Mouse (Mus musculus): ENCODE data around the gene Bcar3.

The Bcar3 gene

DNA sequence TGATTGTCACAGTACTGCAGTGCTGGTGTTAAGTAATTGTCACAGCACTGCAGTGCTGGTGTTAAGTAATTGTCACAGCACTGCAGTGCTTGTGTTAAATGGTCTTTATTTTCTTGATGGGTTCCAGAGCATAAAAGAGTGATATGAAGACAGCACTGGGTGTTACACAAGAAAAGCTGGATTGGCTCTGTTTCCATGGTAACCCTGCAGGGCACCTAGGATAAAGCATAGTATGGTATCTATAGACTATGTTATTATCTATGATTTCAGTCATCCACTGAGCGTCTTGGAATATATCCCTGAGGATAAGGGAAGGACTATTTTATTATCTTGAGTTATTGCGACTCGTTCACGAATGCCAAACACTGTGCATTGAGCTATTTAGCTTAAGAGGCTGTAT, 162.9 kb downstream of the Bcar3 start:
- DNase-seq (ENCODE audit: low read depth, low spot score): no peak

DNA sequence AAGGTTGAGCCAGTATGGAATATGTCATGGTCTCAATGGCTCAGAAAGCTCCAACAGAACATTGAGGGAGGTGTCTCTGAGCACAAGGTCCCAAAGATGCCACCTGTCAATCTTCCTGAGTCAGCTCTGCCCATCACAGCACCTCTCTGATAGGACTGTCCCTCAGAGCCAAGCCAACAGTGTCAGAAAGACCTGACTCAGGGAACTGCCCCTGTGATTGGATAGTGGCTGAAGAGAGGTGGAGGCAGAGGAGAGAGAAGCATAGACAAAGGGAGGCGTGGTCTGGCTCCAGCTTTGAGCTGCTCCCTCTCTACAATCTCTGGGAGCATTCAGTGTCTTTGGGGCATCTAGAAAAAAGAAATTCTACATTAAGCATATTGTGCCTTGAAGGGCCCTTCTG, 163.8 kb downstream of the Bcar3 start:
- peak; percentile 31 for DNase-seq (ENCODE audit: low read depth, low spot score)

- no peak for DNase-seq (ENCODE audit: low read depth, low spot score)
Measured at GRCm38 (mm10) chr3:122458743-122459142, 164.8 kb downstream of the Bcar3 start.

DNA sequence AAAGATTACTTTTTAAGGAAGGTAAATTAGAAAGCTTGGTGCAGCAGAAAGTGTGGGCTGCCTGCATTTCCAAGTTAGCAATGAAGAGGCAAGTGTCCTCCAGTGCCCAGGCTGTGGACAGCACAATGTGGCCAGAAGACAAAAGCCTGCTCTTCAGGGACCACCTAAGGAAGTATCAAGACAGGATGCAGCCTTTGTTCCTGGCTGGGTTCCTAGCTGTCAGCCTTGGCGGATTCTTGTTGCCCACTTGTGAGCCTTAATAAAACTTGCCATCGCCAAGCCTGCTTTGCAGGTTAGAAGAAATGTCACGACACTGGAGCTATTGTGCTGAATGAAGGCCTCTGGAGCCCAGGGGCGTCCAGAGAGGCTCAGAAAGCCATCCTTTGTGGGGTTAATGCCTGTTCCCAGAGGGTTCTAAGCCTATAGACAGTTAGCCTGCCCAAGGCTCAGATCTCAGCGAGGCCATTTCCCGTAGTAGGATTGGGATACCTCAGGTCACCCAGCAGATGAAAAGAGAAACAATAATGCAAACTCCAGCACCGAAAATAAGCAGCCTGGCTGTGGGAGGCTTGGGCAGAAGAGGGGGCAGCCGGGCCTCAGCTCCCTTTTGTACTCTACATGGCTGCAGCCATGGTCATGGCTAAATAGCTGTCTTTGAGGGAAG, 167.0 kb downstream of the Bcar3 start:
- DNase-seq (ENCODE audit: low read depth, low spot score): no peak

DNA sequence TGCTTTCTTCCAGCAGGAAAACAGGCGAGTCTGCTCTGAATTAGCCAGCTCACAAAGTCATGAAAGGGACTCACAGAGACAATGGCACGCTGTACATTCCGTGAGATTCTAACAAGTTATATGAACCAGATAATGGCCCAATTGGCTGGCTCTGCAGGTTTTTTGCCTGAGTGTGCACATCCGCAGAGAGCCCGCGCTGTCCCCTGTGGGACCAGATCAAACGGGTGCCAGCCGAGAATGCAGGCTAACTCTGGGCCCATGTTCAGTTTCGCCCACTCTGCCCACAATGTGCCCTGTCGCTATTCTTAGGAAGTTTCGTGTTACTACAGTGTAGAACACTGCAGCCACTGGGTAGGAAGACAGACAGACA, 167.6 kb downstream of the Bcar3 start:
- no peak for DNase-seq (ENCODE audit: low read depth, low spot score)

DNA sequence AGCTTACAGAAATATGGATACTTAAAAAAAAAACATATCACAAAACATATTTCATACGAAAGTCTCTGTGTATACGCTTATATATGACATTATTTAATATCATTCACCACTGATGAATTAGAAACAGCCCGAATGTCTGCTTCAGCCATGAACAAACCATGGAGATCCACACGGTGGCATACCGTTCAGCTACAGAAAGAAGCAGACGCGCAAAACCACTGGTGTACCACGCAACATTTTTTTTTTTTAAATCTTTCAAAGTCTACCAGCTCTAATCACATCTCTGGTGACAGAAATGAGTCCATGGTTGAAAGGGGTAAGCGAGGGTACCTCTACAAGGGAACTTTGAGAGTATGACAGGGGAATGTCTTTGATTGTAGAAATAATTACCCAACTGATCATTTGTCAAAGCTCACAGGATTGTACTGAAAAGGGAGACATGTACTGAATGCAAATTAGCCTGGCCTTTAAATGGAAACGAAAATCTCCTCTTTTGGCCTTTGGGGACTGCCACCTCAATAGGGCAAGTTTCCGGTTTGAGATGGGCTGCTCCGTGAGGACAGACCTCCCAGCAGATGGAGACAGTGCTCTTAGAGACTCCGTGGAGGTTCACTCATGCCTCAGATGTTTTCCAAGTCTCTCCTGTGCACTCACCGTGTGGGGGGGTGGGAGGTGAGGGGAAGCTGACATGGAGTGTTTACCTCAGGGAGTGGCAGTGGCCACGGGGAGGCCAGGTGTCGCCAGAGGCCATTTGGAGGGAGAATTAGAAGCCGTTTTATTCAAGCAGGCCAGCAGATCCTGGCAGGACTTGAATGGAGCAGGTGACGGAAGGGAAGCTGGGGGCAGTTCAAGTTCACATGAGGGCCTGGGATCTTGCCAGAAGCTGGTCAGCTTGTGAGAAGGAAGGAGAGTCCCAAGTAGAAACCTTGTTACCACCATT, 168.3 kb downstream of the Bcar3 start:
- DNase-seq (ENCODE audit: low read depth, low spot score): no peak

- no peak for DNase-seq (ENCODE audit: low read depth, low spot score)
Measured at GRCm38 (mm10) chr3:122463166-122463565, 169.2 kb downstream of the Bcar3 start.

- peak; percentile 89 for DNase-seq (ENCODE audit: low read depth, low spot score)
Measured at GRCm38 (mm10) chr3:122466100-122466730, 172.3 kb downstream of the Bcar3 start.

- DNase-seq (ENCODE audit: low read depth, low spot score): peak; percentile 67
Measured at GRCm38 (mm10) chr3:122467977-122468376, 174.0 kb downstream of the Bcar3 start.

DNA sequence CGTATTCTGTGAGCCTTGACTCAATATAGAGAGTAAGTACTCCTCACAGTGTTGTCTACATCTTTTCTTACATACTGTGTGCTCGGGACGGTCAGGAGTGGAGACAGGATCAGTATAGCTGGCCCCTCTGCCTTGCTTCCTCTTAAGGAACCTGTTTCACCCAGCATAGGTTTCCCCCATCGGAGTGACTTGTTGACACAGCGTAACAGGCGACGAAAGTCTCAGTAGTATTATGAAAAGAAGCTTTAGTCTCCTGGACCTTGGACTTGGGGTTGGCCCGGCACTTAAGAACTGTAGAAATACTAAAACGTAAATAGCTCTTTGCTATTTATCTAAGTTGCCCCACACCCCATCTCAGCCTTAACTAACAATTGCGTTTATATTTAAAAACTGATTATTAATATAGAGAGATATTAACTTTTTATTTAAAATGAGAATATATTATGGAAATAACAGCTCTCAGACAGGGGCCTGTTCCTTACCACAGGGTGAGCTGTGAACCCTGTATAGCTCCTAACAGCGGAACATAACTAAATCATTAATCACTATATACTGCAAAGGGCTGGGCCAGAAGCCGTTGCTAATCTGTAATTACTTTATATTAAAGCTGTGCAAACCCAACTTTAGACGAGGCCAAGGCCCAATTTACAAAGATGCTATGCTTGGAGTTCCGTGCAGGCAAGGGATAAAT, 176.5 kb downstream of the Bcar3 start:
- no peak for DNase-seq (ENCODE audit: low read depth, low spot score)

DNA sequence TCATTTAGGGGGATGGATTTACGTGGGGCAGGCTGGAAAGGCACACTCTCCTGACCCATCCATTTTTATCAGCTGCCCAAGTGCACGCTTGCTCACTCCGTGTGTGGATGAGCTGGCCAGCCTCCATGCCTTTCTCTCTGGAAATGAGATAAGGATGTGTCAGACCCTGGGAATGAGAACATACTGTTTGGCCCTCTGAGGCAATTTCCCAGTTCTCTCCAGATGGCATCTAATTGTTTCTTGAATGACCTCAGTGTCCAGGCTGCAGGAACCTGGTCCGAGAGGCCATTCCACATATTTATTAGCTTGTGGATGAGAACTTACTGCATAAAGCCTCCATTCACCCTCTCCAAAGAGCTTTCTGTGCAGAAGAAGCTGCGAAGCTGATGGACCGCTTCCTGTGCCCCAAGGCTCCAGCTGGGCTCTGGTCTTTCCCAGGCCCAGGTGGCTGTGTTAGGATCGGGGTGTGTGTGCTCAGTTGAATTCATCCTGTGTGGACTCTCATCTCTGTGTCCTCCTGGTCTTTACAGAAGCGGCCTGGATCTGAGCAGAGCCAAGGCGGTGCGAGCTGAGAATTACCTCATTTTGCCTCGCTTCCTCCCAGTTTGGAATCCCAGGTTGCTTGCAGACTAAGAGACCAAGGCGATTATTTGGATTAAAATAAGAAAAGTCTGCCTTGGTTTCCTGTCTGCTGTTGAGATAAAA, 177.2 kb downstream of the Bcar3 start:
- peak; percentile 91 for DNase-seq (ENCODE audit: low read depth, low spot score)

DNA sequence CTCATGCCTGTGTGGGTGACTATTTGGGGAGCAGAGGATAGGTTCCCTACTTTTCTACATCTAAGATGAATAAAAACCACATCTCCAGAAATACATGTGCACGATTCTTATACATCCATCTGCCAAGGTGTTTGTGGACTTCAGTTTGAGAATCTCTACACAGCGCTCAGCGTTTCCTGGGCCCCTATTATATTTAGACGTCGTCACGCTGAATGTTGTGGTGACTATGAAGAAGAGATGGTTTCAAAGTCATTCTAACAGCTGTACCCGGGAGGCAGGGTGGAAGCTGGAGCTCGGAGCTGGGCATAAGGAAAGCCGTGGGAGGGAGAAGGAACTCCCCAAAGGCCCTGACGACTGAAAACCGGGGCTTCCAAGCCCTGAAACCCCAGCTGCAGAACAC, 178.5 kb downstream of the Bcar3 start:
- no peak for DNase-seq (ENCODE audit: low read depth, low spot score)

GRCm38 (mm10) chr3:122473523-122474034, 179.6 kb downstream of the Bcar3 start:
- DNase-seq (ENCODE audit: low read depth, low spot score): no peak

DNA sequence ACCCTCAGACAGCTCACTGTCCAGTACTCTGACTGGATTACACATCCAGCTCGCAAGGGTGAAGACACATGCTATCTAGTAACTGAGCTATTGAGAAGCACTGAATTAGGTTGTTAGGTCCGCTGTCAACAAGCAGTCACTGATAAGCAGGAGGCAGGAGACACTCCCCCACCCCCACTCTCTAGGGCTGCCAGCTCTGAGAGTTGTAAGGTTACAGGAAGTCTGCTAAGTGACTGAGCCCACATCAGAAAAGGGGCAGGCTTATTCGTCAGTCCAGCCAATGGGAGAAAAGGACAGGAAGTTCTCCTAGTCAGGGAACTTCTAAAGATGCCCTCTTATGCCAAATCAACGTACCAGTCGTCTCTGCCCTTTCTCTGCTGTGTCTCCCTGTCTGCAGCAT, 180.1 kb downstream of the Bcar3 start:
- peak; percentile 41 for DNase-seq (ENCODE audit: low read depth, low spot score)

- DNase-seq (ENCODE audit: low read depth, low spot score): no peak
Measured at GRCm38 (mm10) chr3:122474796-122475195, 180.9 kb downstream of the Bcar3 start.

GRCm38 (mm10) chr3:122475735-122476134, 181.8 kb downstream of the Bcar3 start:
- DNase-seq (ENCODE audit: low read depth, low spot score): no peak

DNA sequence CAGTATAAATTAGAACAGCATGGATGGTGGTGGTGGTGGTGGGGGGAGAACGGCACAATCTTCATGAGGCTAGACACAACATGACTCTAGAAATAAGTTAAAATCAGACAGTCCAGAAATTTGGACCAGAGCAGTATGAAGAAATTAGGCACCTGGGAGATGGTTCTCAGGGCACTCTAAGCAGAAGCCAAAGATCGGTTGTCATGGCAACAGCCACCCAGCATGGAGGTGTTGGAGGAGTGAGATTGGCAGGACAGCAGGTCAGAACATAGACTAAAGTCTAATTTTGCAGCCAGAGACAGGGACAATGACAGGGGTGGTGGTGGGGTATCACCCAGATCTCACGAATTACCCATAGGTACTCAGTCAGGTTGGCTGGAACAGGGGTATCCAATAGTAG, 182.7 kb downstream of the Bcar3 start:
- DNase-seq (ENCODE audit: low read depth, low spot score): no peak

DNA sequence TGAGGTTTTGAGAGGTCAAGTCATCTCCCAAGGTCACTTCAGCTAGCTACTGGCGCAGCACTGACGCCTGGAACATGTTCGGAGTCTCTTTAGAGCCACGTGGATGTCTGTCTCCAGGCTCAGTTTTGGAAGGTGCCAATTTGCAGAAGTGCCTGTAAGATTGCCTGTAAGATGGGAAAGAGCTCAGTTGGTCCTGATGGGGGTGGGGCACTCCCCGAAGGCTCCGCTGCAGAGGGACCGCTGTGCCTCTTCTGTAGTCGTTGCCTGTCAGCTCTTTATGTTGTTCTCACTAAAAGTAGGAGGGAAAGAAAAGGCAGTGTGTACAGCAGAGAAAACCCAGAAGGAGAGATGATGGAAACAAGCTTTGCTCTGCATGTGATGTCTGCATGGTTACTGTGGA, 183.6 kb downstream of the Bcar3 start:
- no peak for DNase-seq (ENCODE audit: low read depth, low spot score)

DNA sequence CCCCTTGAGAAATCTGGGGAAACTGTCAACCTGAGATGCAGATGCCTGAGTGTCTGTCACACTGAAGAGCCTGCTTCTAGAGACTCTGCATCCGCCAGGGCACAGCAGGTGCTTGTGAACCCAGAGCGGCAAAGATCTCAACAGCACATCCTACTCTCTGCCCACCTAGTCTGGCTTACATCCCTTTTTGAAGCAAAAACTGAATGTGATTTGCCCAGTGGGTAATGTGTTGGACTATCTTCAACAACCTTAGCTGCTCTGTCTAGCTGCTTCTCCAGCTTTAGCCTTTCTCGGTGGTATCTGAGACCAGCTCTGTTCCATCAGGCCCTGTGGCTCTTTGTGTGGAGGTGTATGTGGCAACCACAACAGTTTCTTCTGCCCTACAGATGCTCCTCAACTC, 184.8 kb downstream of the Bcar3 start:
- no peak for DNase-seq (ENCODE audit: low read depth, low spot score)

DNA sequence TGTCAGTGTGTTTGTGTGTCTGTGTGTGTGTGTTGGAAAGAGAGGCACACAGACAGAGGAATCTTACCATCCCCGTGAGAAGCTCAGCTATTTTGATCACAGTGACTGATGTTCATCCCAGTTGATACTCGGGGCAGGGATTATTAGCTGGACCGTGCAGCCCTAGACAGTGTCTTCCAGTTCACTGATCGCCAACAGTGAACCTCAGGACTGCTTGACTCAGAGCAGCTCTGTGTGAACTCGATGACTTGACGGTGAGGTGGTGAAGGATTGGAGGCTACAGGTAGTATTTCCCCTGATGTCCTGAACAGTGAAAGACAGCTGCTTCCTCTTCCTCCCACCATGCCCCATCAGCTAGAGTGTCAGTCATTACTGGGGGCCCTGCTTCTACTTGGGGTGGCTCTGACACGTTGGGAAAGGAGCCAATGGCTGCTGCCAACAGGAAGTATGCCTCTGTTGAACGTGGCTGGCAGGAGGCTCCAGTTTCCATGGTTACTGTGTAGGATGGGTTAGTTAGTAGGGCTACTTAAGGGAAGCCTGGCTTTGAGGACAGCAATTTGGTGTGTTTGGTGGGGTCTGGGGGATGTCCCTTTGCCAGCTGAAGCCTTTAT, 186.2 kb downstream of the Bcar3 start:
- DNase-seq (ENCODE audit: low read depth, low spot score): peak; percentile 39

- DNase-seq (ENCODE audit: low read depth, low spot score): no peak
Measured at GRCm38 (mm10) chr3:122480986-122481385, 187.1 kb downstream of the Bcar3 start.
